Mouse (Mus musculus) urinary bladder, postnatal 25 days (tissue): ENCODE measurements around the gene Mecom.

ENCODE experiments used
- DNase-seq: peaks from one replicate; pipeline ENCODE4 v3.0.0; 2022; ENCODE audit warnings: low spot score

Mecom gene

GRCm38 (mm10) chr3:30097713-30098112 is 450.1 kb downstream of the Mecom start:
- DNase-seq = no peak

DNA sequence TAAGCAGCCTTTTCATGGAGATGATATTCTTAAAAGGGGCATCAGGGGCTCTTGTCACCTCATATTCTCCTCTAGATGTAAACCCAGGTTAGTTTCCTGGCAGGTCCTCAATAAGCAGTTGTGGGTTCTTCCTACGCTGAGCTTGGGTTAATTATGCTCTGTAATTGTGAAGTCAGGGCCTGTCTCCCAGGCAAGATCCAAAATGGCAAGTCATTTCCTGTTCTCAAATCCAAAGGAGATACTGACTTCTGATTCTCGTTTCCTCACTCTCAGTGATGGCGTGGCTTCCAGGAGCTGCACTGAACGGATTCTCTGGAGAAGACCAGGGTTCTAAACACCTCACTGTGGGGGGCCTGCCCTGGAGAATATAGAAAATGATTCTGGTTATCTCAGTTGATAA is 450.7 kb downstream of the Mecom start:
- no peak for DNase-seq

DNA sequence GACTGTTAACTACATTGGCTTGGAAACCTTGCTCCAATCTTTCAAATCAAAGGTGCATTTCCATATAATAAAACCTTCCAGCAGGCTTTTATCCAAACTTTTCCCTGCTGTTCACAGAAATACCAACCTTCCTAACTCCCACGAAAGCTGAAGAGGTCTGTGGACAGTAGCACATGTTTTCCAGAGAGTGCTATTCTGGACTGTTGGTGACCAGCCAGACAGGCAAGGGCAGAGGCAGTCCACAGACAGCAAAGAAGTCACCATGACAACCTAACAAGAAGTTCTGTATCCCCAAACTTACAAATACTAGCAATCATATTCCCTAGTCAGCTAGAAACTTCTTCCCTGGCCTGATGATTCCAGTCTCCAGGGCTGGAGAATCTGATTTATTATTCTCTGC is 454.8 kb downstream of the Mecom start:
- no peak for DNase-seq

DNA sequence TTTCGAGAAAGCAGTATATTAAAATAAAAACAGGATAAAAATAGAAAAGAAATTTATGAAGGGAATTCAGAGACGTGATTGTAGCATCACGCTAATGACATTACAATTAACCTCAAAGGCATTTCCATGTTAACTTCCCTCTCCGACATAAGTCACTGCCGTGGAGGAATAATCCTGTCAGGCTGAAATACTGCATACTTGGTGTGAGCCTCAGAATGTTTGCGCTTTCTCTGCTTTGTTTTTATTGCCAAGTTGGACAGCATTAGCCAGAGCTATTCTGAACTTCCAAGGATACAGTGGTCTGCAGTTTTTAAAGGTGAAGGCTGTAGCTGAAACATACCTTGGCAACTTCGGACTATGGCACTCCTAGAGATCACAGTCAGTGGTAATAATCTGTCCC is 455.3 kb downstream of the Mecom start:
- no peak for DNase-seq

DNA sequence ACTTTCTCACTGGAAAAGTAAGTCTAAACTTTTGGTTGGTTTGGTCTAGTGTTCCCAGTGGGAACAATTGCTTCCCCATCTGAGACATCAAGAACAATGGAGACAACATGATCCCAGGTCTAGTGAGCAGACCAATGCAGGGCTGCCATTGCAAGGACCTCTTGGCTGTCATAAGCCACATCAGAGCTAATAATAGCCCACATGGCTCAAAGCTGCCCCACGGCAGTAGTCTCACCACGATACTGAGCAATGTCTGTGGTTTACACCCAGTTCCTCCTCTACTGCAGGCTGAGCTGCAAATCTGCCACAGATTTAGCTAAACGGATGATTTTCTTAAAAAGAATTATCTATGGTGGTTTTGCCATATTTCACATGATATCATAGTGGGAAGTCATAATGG is 455.9 kb downstream of the Mecom start:
- DNase-seq = no peak

- DNase-seq = no peak
Measured at GRCm38 (mm10) chr3:30091401-30091800, 456.4 kb downstream of the Mecom start.

DNA sequence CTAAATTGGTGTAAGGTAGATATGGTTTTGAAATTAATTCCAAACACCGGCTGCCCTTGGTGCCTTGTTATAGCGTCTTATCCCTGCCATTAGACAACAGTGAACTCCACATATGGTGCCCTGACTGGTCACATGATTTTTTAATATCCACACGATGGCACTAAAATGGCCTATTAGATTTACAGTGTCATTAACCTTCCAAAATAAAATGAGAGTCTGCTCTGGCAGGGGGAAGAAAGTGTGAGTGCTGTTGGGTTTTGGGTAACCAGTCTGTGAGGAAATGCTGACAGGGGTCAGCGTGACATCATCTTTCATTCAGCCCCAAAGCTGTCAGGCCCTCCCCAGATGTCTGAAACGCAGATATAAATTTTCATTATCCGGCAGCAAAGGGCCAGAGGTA is 461.7 kb downstream of the Mecom start:
- DNase-seq = no peak

- DNase-seq = no peak
Measured at GRCm38 (mm10) chr3:30083842-30084241, 464.0 kb downstream of the Mecom start.

DNA sequence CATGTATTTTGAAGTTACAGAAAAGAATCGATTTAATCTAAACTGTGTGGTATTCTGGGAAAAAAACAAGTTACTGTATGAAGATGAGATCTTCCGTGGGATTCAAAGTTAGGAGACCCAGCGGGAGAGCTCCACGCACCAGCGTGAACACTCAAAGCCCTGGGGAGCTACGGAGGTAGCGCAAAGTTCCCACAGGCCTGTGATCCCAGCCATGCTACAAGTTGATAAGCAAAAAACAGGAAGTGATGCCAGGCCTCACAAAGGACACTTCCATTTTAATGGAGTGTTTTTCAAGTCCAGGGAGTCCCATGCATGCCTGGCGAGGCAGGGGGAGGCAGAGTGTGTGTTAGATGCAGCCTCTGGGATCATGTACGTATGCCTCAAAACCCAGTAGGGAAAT is 464.5 kb downstream of the Mecom start:
- DNase-seq = no peak

DNA sequence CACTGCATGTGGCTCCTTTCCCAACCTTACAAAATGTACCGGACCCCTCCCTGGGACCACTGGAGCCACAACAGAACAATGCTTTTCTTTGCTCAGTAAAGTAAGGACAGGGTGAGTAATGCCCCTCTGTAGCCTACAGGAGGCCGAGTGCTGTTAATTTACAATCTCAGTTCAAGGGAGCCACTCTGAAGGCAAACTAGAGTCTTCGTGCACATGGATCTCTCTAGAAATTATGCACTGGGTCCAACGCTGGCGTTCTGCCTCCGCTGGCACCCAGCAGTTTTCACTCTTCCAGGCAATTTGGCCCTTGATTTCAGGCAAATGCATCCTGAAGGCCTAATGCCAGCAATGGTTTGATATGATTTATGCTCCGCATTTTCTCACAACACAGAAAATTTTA is 467.0 kb downstream of the Mecom start:
- no peak for DNase-seq

- DNase-seq = no peak
Measured at GRCm38 (mm10) chr3:30076522-30076921, 471.3 kb downstream of the Mecom start.

DNA sequence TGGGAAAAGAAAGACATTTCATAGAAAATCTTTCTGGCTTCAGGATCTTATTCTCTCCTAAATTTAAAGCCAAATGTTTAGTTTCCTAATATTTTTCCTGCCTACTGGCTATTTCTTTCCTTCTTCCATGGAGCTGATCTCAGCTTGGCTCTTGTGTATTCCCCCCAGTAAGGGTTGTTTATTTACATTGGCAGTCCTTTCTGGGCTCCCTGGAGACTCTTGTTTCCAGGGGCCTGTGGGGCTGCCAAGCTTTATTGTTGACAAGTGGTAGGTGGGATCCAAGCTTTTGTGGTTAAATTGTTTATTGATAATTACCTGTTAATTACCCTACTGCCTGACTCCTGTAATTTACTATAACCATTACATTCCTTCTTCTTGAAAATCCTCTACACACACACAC is 476.5 kb downstream of the Mecom start:
- no peak for DNase-seq

DNA sequence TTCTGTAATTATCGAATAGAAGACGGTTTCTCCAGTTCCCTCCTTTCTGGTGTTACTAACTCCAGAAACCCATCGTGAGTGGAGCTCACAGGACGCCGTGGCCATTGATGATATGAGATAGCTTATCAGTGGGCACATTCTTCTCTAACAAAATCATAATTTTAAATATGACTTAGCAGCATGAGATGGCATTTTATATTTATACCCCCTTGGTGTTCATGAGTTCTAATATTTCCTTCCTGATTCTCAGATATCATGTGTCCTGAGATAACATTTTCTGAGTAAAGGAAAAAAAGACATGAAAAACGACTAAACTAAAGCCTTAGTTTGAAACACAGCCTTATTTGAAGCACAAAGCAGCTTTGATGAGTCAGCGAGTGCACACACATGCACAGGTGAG is 481.3 kb downstream of the Mecom start:
- DNase-seq = no peak

GRCm38 (mm10) chr3:30060058-30060457 is 487.8 kb downstream of the Mecom start:
- DNase-seq = no peak

- DNase-seq = no peak
Measured at GRCm38 (mm10) chr3:30059615-30060014, 488.2 kb downstream of the Mecom start.

DNA sequence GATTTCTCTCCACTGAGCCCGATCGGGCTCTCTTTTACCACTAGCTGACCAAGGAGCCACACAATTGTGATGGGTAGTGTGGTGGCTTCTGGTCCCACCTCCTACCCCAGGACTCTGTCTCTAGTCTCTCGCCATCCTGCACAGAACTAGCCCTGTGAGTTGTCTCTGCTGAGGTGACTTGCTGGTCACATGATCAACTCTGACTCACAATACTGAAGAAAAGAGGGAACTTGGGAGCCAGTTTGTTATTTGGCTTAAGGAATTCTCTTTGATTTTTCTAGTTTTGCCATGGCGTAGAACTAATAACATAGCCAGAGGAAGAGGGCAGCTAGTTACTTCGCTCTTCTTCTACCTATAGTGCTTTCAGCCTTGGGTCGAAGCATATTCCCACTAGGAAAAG is 496.5 kb downstream of the Mecom start:
- DNase-seq = no peak

DNA sequence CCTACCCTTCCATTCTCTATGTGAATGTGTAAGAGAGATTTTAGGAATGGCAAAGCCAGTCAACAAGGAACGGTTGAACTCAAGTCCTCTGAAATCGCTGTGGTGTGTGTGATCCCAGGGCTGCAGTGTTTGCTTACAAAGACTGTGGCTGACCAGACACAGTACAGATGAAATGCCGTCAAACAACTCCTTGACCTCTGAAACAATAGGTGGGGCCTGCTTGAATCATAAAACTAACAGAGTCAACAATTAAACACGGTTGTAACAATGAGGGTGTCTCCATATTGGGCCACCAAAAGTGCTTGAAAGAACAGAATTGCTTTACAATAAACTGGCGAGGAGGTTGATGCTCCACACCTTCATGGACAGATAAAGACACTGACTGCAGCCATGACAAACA is 497.0 kb downstream of the Mecom start:
- no peak for DNase-seq

GRCm38 (mm10) chr3:30048792-30049191 is 499.0 kb downstream of the Mecom start:
- no peak for DNase-seq

DNA sequence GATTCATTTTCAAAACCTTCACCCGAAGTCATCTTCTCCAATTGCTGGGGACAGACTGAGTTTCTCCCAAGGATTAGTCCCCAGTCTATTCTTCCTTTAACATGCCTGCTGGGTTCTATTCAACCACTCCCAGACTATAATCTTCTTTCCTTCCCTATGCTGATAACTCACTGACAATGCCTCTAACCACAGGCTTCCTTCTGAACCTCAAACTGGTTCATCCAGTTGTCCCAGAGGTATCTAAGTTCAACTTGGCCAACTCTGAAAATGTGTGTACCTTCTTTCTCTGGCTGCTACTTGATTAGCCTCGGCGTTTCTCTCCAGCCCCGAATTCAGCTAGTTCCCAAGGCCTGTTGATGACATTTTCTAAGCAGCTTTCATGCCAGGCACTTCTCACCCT is 499.7 kb downstream of the Mecom start:
- DNase-seq = no peak

- no peak for DNase-seq
Measured at GRCm38 (mm10) chr3:30043525-30043924, 504.3 kb downstream of the Mecom start.

GRCm38 (mm10) chr3:30038545-30038944 is 509.3 kb downstream of the Mecom start:
- DNase-seq = no peak

DNA sequence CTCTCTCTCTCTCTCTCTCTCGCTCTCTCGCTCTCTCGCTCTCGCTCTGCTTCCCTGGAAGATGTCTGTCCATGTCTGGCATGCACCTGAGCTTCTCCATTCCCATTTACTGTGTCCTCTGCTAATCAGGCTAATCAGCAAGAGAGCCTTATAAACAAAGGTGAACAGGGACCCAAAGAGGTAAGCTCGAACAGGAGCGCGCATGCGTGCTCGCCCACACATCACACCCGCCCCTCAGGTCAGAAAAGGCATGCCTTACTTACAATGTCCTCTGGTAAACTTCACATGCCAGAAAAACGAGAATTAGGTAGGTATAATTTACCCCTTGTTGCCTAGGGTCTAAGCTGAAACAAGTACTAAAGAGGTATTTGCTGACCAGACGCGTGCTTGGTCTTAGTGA is 527.8 kb downstream of the Mecom start:
- DNase-seq = no peak

DNA sequence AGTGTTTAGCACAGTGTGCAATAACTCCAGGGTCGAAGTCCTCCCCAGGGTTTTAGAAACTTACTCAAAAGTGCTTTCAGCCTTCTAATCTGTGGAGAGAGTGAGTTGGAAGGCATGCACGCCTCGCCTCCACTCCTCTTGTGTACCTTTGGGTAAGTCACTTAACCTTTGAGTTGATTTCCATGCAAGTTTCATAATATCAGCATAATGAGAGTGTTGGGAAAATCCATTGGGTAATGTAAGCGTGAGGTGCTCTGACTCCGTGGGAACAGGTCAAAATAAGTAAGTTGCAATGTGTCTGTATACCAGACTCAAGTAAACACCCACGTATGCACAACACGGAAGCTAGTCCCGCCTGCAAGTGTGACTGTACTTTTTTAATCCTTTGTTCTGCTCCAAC is 528.4 kb downstream of the Mecom start:
- no peak for DNase-seq

DNA sequence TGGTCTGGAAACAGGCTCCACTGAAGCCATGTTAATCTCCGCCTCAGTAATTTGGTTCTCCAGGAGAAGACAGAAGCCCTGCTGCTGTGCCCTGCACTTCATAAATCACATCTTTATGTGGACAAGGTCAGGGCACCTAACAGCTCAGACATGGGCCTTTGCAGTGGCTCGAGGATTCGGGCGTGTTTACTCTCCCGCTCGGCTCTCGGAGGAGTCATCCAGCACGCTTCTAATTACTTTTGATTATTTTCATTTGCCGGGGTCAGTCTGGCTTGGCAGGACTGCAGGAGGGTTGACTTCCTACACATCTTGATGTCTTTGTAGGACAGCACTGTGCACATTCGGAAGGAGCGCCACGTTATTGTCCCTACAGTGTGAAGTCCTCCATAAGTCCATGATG is 529.6 kb downstream of the Mecom start:
- no peak for DNase-seq

- no peak for DNase-seq
Measured at GRCm38 (mm10) chr3:30016766-30017165, 531.0 kb downstream of the Mecom start.
